Mouse (Mus musculus) left cerebral cortex, adult 18-20 months (tissue): Measurements from ENCODE around the gene Rnf26. TPM values are rescaled to one million over a fixed set of nuclear protein-coding genes. Genes with fewer than 3 reads are reported as not detected.
A peak's percentile ranks its signal among the peaks of the same experiment; 100 is the strongest.

Experiments used
- DNase-seq, 2 experiments: peaks; one replicate each; pipeline ENCODE4 v3.0.0; 2021 to 2022; ENCODE audit warnings: low spot score in 2 of 2, mixed read lengths in 1 of 2
- total RNA-seq, 2 experiments: library from RNA; stranded (reverse); gene quantifications; 2 replicates each; pipeline ENCODE4 v1.2.3; 2021

The Rnf26 gene
- total RNA-seq, 2 experiments from 2014 or later, result 28.7 to 31.9 TPM

- peak; percentile 89 to 92 for DNase-seq
Observed at GRCm38 (mm10) chr9:44093612-44094503, 19.5 kb downstream of the Rnf26 start.

GRCm38 (mm10) chr9:44088877-44089608, 24.3 kb downstream of the Rnf26 start:
- DNase-seq, result no peak

GRCm38 (mm10) chr9:44087761-44088455, 25.4 kb downstream of the Rnf26 start:
- DNase-seq, result peak in 1 of 2 experiments; percentile 72

GRCm38 (mm10) chr9:44086960-44087359, 26.4 kb downstream of the Rnf26 start:
- no peak for DNase-seq

GRCm38 (mm10) chr9:44085741-44086665, 27.3 kb downstream of the Rnf26 start:
- peak; percentile 66 to 81 for DNase-seq

GRCm38 (mm10) chr9:44085276-44085675, 28.0 kb downstream of the Rnf26 start:
- no peak for DNase-seq

- peak; percentile 91 to 94 for DNase-seq
Observed at GRCm38 (mm10) chr9:44084659-44085229, 28.6 kb downstream of the Rnf26 start.

GRCm38 (mm10) chr9:44084236-44084635, 29.1 kb downstream of the Rnf26 start:
- no peak for DNase-seq

- DNase-seq, result peak; percentile 72 to 86
Observed at GRCm38 (mm10) chr9:44083392-44084121, 29.8 kb downstream of the Rnf26 start.

- DNase-seq, result no peak
Observed at GRCm38 (mm10) chr9:44082266-44082665, 31.1 kb downstream of the Rnf26 start.

- DNase-seq, result peak in 1 of 2 experiments; percentile 1
Observed at GRCm38 (mm10) chr9:44081581-44081980, 31.7 kb downstream of the Rnf26 start.

GRCm38 (mm10) chr9:44080953-44081352, 32.4 kb downstream of the Rnf26 start:
- DNase-seq, result peak; percentile 67 to 78

GRCm38 (mm10) chr9:44079997-44080780, 33.1 kb downstream of the Rnf26 start:
- DNase-seq, result peak in 1 of 2 experiments; percentile 5

- DNase-seq, result peak in 1 of 2 experiments; percentile 64
Observed at GRCm38 (mm10) chr9:44078955-44079756, 34.2 kb downstream of the Rnf26 start.

- DNase-seq, result no peak
Observed at GRCm38 (mm10) chr9:44078136-44078797, 35.0 kb downstream of the Rnf26 start.

- no peak for DNase-seq
Observed at GRCm38 (mm10) chr9:44077266-44077910, 35.9 kb downstream of the Rnf26 start.

- peak; percentile 60 to 65 for DNase-seq
Observed at GRCm38 (mm10) chr9:44076764-44077120, 36.6 kb downstream of the Rnf26 start.
